Mouse (Mus musculus) cortical plate, adult 2 months (tissue): Measurements from ENCODE around the gene Ttyh3. TPM values are rescaled to one million over a fixed set of nuclear protein-coding genes. Genes with fewer than 3 reads are reported as not detected.
"Not testable (repeated sequence)": the region's sequence is repeated elsewhere in the genome, so short reads cannot be mapped to it uniquely, and the experiment has no call there.

Experiments
- H3K27ac ChIP-seq: fragments of 200-500 bp; 2 replicates; pipeline ENCODE4 v1.5.1; 2012; ENCODE audit warnings: low read length, control low read depth, inconsistent platforms; ENCODE audit not compliant: insufficient read depth
- H3K4me1 ChIP-seq: fragments of 200-500 bp; 2 replicates; pipeline ENCODE4 v1.6.1; 2011; ENCODE audit warnings: low read length; ENCODE audit not compliant: control insufficient read depth, insufficient read depth
- H3K4me3 ChIP-seq: fragments of 200-500 bp; 2 replicates; pipeline ENCODE4 v1.5.1; 2011; ENCODE audit warnings: mild to moderate bottlenecking, low read length, control low read depth; ENCODE audit not compliant: insufficient read depth
- CTCF ChIP-seq: fragments of 200-500 bp; IDR thresholded peaks from 2 replicates; pipeline ENCODE4 v1.5.1; 2011; ENCODE audit warnings: mild to moderate bottlenecking, control low read depth, low read length; ENCODE audit not compliant: insufficient read depth; ENCODE audit errors: extremely low read depth
- POLR2A ChIP-seq: fragments of 200-500 bp; IDR thresholded peaks from 2 replicates; pipeline ENCODE4 v1.6.1; 2011; ENCODE audit warnings: mild to moderate bottlenecking, low read length, control low read depth; ENCODE audit not compliant: insufficient read depth; ENCODE audit errors: extremely low read depth
- polyA plus RNA-seq: library from polyadenylated mRNA; depleted of rRNA; stranded (reverse); fragments of >200 nt; gene quantifications from 2 replicates; pipeline ENCODE4 v1.2.3, GENCODE M21; 2012

Ttyh3 gene
- polyA plus RNA-seq, 1 experiment, result 119 TPM

- Histone ChIP-seq H3K4me1 (no peaks in the 10 kb centered on the region; the same call in 1 of the 2 replicates), H3K4me3 (no peak overlapping the region), H3K27ac (no peak overlapping the region)
- no peak for TF ChIP-seq POLR2A
Measured at GRCm38 (mm10) chr5:140675079-140675478, 26.2 kb upstream of the Ttyh3 start.

- H3K4me1 ChIP-seq, result no peaks in the 10 kb centered on the region; the same call in 1 of the 2 replicates
- TF ChIP-seq POLR2A (no peak), CTCF (no peak)
- H3K4me3 ChIP-seq, result no peak overlapping the region
- no peak overlapping the region for H3K27ac ChIP-seq
Measured at GRCm38 (mm10) chr5:140674036-140674435, 25.2 kb upstream of the Ttyh3 start.

- H3K4me1 ChIP-seq, H3K27ac ChIP-seq, H3K4me3 ChIP-seq: not testable (repeated sequence)
Measured at GRCm38 (mm10) chr5:140672603-140673002, 23.8 kb upstream of the Ttyh3 start.

- H3K27ac ChIP-seq, result no peak overlapping the region
- no peaks in the 10 kb centered on the region; the same call in 1 of the 2 replicates for H3K4me1 ChIP-seq
- H3K4me3 ChIP-seq, result no peak overlapping the region
- no peak for TF ChIP-seq CTCF
Measured at GRCm38 (mm10) chr5:140672115-140672514, 23.3 kb upstream of the Ttyh3 start.

- TF ChIP-seq POLR2A, result no peak
- peak; percentile 54; the same call in 1 of the 2 replicates for TF ChIP-seq CTCF
- no peak overlapping the region for H3K4me3 ChIP-seq
- H3K27ac ChIP-seq, result peak overlapping the region; percentile 53; the same call in 1 of the 2 replicates
- peaks cover 20% of the 10 kb centered on the region for H3K4me1 ChIP-seq
Measured at GRCm38 (mm10) chr5:140663621-140664180, 14.9 kb upstream of the Ttyh3 start.

- Histone ChIP-seq H3K4me3 (no peak overlapping the region), H3K4me1 (peaks cover 20% of the 10 kb centered on the region), H3K27ac (peak overlapping the region; percentile 53)
- peak; percentile 4; the same call in 1 of the 2 replicates for TF ChIP-seq POLR2A
- TF ChIP-seq CTCF, result no peak
Measured at GRCm38 (mm10) chr5:140662741-140663592, 14.1 kb upstream of the Ttyh3 start.

GRCm38 (mm10) chr5:140661875-140662643 is 13.2 kb upstream of the Ttyh3 start:
- Histone ChIP-seq H3K4me1 (peaks cover 20% of the 10 kb centered on the region), H3K4me3 (no peak overlapping the region), H3K27ac (peak overlapping the region; percentile 56)
- TF ChIP-seq CTCF (no peak), POLR2A (0 out of 2 replicates have a peak, but pooled peaks have one; percentile 17)

GRCm38 (mm10) chr5:140661427-140661826 is 12.6 kb upstream of the Ttyh3 start:
- H3K27ac ChIP-seq, result no peak overlapping the region
- TF ChIP-seq CTCF, result no peak
- TF ChIP-seq POLR2A, result no peak
- no peak overlapping the region for H3K4me3 ChIP-seq
- peaks cover 20% of the 10 kb centered on the region for H3K4me1 ChIP-seq

- Histone ChIP-seq H3K4me1 (peaks cover 20% of the 10 kb centered on the region), H3K27ac (peak overlapping the region; percentile 73), H3K4me3 (no peak overlapping the region)
- TF ChIP-seq POLR2A (no peak), CTCF (no peak)
Measured at GRCm38 (mm10) chr5:140660398-140660797, 11.6 kb upstream of the Ttyh3 start.
